Mouse (Mus musculus) heart, embryonic 11.5 days (tissue): ENCODE measurements around the gene Mtmr12. TPM values are rescaled to one million over a fixed set of nuclear protein-coding genes. Genes with fewer than 3 reads are reported as not detected.
"Not testable (repeated sequence)": the region's sequence is repeated elsewhere in the genome, so short reads cannot be mapped to it uniquely, and the experiment has no call there.

Experiments
- ATAC-seq: fragments of 200-750 bp; cut with Nextera tagmentation; replicated peaks from 2 replicates; pipeline ENCODE4 v1.8.0; 2017; ENCODE audit warnings: moderate library complexity; ENCODE audit not compliant: insufficient number of reproducible peaks, low FRiP score, low TSS enrichment
- H3K27ac ChIP-seq: fragments of 300-500 bp; sonication (generic); 2 replicates; pipeline ENCODE4 v1.5.1; 2014; ENCODE audit warnings: mild to moderate bottlenecking, low read depth, low read length
- H3K27me3 ChIP-seq: fragments of 300-500 bp; sonication (generic); 2 replicates; pipeline ENCODE4 v1.6.1; 2014; ENCODE audit warnings: mild to moderate bottlenecking, low read length, mixed read lengths; ENCODE audit not compliant: control insufficient read depth, insufficient read depth
- H3K36me3 ChIP-seq: fragments of 300-500 bp; sonication (generic); 2 replicates; pipeline ENCODE4 v1.6.1; 2014; ENCODE audit warnings: mild to moderate bottlenecking, low read length, moderate library complexity, mixed read lengths; ENCODE audit not compliant: control insufficient read depth, insufficient read depth
- H3K4me1 ChIP-seq: fragments of 300-500 bp; sonication (generic); 2 replicates; pipeline ENCODE4 v1.6.1; 2014; ENCODE audit warnings: low read length; ENCODE audit not compliant: control insufficient read depth, insufficient read depth
- H3K4me2 ChIP-seq: fragments of 300-500 bp; sonication (generic); 2 replicates; pipeline ENCODE4 v1.6.1; 2014; ENCODE audit warnings: mild to moderate bottlenecking, moderate library complexity
- H3K4me3 ChIP-seq: fragments of 300-500 bp; sonication (generic); 2 replicates; pipeline ENCODE4 v1.5.1; 2014; ENCODE audit warnings: low read depth, low read length
- H3K9ac ChIP-seq: fragments of 300-500 bp; sonication (generic); 2 replicates; pipeline ENCODE4 v1.6.1; 2014; ENCODE audit warnings: mild to moderate bottlenecking, low read depth, low read length, moderate library complexity
- H3K9me3 ChIP-seq: fragments of 300-500 bp; sonication (generic); replicated peaks from 2 replicates; pipeline ENCODE4 v1.6.1; 2016; ENCODE audit warnings: low read length; ENCODE audit not compliant: control insufficient read depth
- WGBS: fragments of 180-500 bp; shearing (Covaris S2); extraction: QIAGEN DNeasy Blood & Tissue Kit; methylation state at CpG from one replicate; pipeline ENCODE4 v1.1.7; 2014; ENCODE audit not compliant: insufficient replicate concordance; 5-methylcytosine and 5-hydroxymethylcytosine counted together
- polyA plus RNA-seq: library from polyadenylated mRNA; unstranded; fragments of >200 nt; fragmentation: Nextera tagmentation; extraction: Ambion mirVana; gene quantifications from 2 replicates; pipeline ENCODE4 v1.2.1, GENCODE M21; 2014

Mtmr12 gene
- polyA plus RNA-seq, result 15.5 and 16.6 TPM in 2 replicates

- Histone ChIP-seq H3K27ac (peak within 1 kb of the TSS; percentile 94), H3K4me3 (peak within 1 kb of the TSS; percentile 96), H3K27me3 (no peaks in the 10 kb centered on the region), H3K36me3 (no peaks in the 10 kb centered on the region), H3K9me3 (no peaks in the 10 kb centered on the region), H3K4me1 (peaks cover 22% of the 10 kb centered on the region), H3K4me2 (peak within 1 kb of the TSS; percentile 84), H3K9ac (peak within 1 kb of the TSS; percentile 93)
- 1% methylated on average over 49 of the region's 58 CpGs for WGBS
- peak; percentile 98 for ATAC-seq
Measured at GRCm38 (mm10) chr15:12204319-12205159, at the start of gene Mtmr12. Mtmr12 (plus strand) TSS chr15:12205028.

DNA sequence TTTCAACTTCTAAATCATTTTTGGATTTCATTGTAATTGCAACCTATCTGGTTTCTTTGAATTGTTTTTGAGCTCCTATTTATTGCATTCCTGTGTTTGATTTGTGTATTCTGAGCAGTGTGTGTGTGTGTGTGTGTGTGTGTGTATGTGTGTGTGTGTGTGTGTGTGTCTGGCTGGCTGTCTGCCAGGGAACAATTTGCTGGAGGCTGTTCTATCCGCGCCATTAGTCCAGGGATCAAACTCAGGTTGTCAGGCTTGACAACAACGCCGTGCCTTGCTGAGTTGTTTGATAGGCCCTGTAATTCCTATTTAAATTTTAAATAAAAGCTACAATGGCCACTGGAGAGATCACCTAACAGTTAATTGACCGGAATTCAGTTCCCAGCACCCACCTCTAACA is 26.7 kb upstream of the Mtmr12 start:
- H3K9me3 ChIP-seq, result no peaks in the 10 kb centered on the region
- no peak for ATAC-seq
- H3K27me3 ChIP-seq, result no peaks in the 10 kb centered on the region
- peaks cover 35% of the 10 kb centered on the region for H3K36me3 ChIP-seq
- H3K27ac ChIP-seq, result no peak overlapping the region
- H3K4me1 ChIP-seq, result no peaks in the 10 kb centered on the region
- H3K9ac ChIP-seq, result no peak overlapping the region
- WGBS, result 83% methylated on average over 5 of the region's 5 CpGs
- no peak overlapping the region for H3K4me3 ChIP-seq
- H3K4me2 ChIP-seq, result no peak overlapping the region

DNA sequence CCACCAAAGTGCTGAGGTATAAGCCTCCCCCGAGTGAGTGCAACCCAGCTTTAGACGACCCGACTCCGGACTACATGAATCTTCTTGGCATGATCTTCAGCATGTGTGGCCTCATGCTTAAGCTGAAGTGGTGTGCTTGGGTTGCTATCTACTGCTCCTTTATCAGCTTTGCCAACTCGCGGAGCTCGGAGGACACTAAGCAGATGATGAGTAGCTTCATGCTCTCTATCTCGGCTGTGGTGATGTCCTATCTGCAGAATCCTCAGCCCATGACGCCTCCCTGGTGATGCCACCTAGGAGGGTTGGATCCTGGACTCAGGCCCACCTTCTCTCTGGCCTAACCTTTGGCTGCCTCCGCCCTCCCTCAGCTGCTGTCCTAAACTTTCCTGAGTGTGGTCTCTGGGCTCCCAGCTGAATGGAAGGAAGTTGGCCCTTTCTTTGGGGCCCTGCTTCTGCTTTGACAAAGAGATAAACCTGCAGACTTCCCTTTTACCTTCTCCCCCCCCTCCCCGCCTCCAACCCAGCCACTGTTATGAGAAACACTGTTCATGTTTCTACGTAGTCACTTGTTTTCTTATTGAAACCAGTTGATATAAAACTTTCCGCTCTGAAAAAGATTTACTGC is 23.5 kb upstream of the Mtmr12 start:
- not testable (repeated sequence) for H3K27me3 ChIP-seq, H3K4me3 ChIP-seq, H3K27ac ChIP-seq, H3K9me3 ChIP-seq, H3K4me2 ChIP-seq, H3K9ac ChIP-seq, ATAC-seq, H3K4me1 ChIP-seq
- peaks cover 16% of the 10 kb centered on the region for H3K36me3 ChIP-seq
- 67% methylated on average over 12 of the region's 13 CpGs for WGBS

- peak overlapping the region; percentile 59 for H3K4me2 ChIP-seq
- peak; percentile 72 for ATAC-seq
- H3K9ac ChIP-seq, result peak overlapping the region; percentile 61; the same call in 1 of the 2 replicates
- WGBS, result 24% methylated on average over 25 of the region's 25 CpGs
- H3K27ac ChIP-seq, result peak overlapping the region; percentile 82
- H3K9me3 ChIP-seq, result no peaks in the 10 kb centered on the region
- peak overlapping the region; percentile 22; the same call in 1 of the 2 replicates for H3K4me3 ChIP-seq
- H3K36me3 ChIP-seq, result peaks cover 3% of the 10 kb centered on the region; the same call in 1 of the 2 replicates
- no peaks in the 10 kb centered on the region for H3K27me3 ChIP-seq
- H3K4me1 ChIP-seq, result peaks cover 30% of the 10 kb centered on the region
Measured at GRCm38 (mm10) chr15:12193880-12194816, 10.7 kb upstream of the Mtmr12 start.

- H3K36me3 ChIP-seq, result peaks cover 3% of the 10 kb centered on the region; the same call in 1 of the 2 replicates
- peak overlapping the region; percentile 82; the same call in 1 of the 2 replicates for H3K27ac ChIP-seq
- no peak for ATAC-seq
- no peak overlapping the region for H3K4me3 ChIP-seq
- H3K4me2 ChIP-seq, result peak overlapping the region; percentile 59
- H3K9me3 ChIP-seq, result no peaks in the 10 kb centered on the region
- peaks cover 30% of the 10 kb centered on the region for H3K4me1 ChIP-seq
- 40% methylated on average over 20 of the region's 20 CpGs for WGBS
- H3K9ac ChIP-seq, result peak overlapping the region; percentile 43; the same call in 1 of the 2 replicates
- H3K27me3 ChIP-seq, result no peaks in the 10 kb centered on the region
Measured at GRCm38 (mm10) chr15:12194817-12195735, 9.8 kb upstream of the Mtmr12 start.

DNA sequence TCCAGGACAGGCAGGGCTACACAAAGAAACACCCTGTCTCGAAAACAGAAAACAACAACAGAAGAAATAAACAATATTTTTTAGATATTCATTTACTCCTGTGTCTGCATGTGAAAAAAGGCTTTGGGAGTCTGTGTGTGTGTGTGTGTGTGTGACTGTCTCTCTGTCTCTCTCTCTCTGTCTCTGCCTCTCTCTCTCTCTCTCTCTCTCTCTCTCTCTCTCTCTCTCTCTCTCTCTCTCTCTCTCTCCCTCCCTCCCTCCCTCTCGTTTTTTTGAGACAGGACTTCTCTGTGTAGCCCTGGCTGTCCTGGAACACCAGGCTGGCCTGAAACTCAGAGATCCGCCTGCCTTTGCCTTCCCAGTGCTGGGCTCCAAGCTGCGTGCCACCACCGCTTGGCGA is 8.9 kb upstream of the Mtmr12 start:
- H3K4me1 ChIP-seq, result peaks cover 30% of the 10 kb centered on the region
- 74% methylated on average over 6 of the region's 6 CpGs for WGBS
- H3K36me3 ChIP-seq, result no peaks in the 10 kb centered on the region
- no peak overlapping the region for H3K9ac ChIP-seq
- H3K4me2 ChIP-seq, result no peak overlapping the region
- no peaks in the 10 kb centered on the region for H3K9me3 ChIP-seq
- H3K27me3 ChIP-seq, result no peaks in the 10 kb centered on the region
- no peak for ATAC-seq
- no peak overlapping the region for H3K4me3 ChIP-seq
- H3K27ac ChIP-seq, result no peak overlapping the region

- Histone ChIP-seq H3K9me3 (no peaks in the 10 kb centered on the region), H3K4me3 (no peak overlapping the region), H3K27me3 (no peaks in the 10 kb centered on the region), H3K9ac (peak overlapping the region; percentile 43; the same call in 1 of the 2 replicates), H3K4me2 (peak overlapping the region; percentile 12; the same call in 1 of the 2 replicates), H3K36me3 (no peaks in the 10 kb centered on the region), H3K4me1 (peaks cover 30% of the 10 kb centered on the region), H3K27ac (no peak overlapping the region)
- WGBS, result 31% methylated on average over 22 of the region's 22 CpGs
- ATAC-seq, result no peak; the same call in 1 of the 2 replicates
Measured at GRCm38 (mm10) chr15:12196410-12197191, 8.2 kb upstream of the Mtmr12 start.
